Mouse (Mus musculus) adipocyte (in vitro differentiated cells): ENCODE measurements around the gene Cryba2.

Experiments used
- DNase-seq: peaks from one replicate; pipeline ENCODE4 v3.0.0-alpha.2; 2016; ENCODE audit warnings: low spot score

Gene Cryba2

GRCm38 (mm10) chr1:74884196-74885141, 8.5 kb downstream of the Cryba2 start:
- DNase-seq, result no peak

- no peak for DNase-seq
Measured at GRCm38 (mm10) chr1:74883441-74883840, 9.5 kb downstream of the Cryba2 start.

DNA sequence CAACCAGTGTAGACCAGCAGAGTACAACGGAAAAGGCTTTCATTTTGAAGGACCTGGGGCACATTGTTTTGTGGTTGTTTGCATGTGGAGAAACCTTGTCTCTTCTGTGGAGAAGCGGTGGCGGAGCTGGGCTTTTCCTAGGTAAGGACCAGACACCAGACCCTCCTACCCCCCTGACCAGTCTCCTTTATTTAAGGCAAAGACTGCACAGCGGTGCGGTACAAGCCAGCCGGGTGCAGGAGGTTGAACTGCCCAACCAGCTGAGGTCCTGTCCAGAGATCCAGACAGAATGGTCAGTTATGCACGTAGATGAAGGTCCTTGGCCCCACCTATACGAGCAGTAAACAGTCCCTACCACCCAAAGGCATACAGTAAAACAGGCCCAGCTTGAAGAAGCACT, 10.1 kb downstream of the Cryba2 start:
- DNase-seq, result no peak

DNA sequence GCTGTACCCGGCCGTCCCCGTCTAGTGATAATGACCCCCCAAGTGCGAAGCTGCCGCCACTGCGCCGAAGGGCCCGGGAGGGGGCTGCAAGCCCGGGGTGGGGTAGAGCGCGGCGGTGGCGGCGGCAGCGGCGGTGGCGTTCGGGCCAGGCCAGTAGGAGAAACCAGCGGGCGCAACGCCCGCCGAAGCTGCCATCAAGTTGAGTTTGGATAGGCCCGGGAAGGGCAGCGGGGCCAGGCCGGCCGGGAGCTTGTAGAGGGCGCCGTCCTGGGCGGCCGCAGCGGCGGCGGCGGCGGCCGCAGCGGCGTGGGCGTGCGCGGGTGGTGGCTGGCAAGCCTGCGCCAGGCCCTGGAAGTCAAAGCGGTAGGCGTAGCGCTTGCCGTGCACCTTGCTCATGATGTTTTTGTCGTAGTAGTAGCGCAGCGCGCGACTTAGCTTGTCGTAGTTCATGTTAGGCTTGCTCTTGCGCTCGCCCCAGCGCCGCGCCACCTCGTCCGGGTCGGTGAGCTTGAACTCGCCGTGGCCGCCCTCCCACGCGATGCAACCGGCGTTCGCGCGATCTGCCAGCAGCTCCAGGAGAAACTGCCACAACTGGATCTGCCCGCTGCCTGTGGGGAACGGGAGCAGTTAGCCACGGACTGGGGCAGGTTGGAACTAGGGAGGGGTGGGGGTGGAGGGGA, 10.7 kb downstream of the Cryba2 start:
- no peak for DNase-seq

GRCm38 (mm10) chr1:74880785-74881360, 12.1 kb downstream of the Cryba2 start:
- peak; percentile 76 for DNase-seq

DNA sequence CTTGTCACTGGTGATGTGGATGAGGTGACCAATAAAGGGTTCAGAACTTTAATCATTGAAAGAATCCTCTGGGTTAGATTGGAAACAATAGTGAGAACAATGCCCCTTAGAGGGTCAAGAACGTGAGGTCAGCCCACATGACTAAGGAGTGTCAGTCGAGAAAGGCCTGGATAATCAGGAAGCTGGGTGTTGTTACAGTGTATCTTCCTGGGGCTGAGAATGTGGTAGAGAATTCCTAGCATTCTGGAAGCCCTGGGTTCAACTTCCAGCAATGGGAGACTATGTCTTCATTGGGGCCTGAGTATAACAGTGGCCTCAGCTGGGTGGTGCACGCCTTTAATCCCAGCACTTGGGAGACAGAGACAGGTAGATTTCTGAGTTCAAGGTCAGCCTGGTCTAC, 15.7 kb downstream of the Cryba2 start:
- no peak for DNase-seq

- DNase-seq, result no peak
Measured at GRCm38 (mm10) chr1:74872218-74872617, 20.7 kb downstream of the Cryba2 start.

DNA sequence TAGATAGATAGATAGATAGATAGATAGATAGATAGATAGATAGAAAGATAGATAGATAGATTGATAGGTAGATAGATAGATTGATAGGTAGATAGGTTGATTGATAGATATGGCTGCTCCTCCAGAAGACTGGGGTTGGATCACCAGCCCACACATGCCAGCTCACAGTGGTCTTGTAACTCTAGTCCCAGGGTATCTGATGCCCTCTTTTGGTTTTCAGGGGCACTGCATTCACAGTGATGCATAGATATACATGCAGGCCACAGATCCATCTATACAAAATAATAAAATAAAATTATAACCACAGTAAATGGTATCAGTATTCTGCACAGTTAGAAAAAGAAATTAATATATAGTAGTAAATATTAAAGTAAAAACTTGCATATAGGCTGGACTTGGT, 31.2 kb downstream of the Cryba2 start:
- DNase-seq, result no peak

- DNase-seq, result no peak
Measured at GRCm38 (mm10) chr1:74859223-74859984, 33.5 kb downstream of the Cryba2 start.

DNA sequence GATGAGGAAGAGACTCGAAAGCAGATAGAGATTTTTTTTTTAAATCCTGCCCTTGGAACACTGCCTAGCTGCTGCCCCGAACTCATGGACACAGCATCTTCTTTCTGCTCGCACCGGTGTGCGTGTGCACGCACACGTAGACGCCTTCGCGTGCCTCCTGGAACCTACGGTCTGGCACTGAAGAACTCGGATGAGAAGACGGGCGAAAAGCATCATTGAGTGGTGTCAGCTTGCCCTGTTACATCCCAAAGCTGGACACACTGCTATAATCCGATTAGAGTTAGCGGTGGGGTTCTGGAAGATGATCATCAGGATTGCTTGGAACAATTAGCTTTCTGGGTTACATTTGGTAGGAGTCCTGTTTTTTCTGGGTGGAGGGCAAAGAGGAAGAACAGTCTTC, 34.1 kb downstream of the Cryba2 start:
- no peak for DNase-seq

DNA sequence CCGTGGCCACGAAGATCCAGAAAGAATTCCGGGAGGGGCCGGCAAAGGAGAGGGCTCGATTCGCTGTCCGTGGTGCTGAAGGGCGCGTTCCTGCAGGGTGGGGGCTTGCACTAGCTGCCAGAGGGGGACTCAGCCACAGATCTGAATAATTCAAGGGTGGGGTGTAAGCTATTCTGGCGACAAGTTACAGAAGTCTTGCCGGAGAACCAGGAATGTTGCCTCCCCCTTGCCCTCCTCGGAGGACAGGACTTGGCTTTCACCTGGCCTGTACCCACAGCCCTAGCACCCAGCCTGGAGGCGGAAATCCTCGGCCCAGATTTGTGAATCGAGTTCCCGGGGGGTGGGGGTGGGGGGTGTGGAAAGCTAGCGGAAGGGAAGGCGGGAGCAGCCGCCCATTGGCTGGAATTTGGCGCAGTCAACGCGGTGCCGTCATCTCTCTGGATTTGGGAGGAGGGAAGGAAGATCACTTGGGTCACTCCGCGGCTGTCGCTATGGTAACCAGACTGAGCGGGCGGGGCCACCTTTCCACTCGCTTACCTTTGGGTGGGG, 34.7 kb downstream of the Cryba2 start:
- DNase-seq, result no peak

DNA sequence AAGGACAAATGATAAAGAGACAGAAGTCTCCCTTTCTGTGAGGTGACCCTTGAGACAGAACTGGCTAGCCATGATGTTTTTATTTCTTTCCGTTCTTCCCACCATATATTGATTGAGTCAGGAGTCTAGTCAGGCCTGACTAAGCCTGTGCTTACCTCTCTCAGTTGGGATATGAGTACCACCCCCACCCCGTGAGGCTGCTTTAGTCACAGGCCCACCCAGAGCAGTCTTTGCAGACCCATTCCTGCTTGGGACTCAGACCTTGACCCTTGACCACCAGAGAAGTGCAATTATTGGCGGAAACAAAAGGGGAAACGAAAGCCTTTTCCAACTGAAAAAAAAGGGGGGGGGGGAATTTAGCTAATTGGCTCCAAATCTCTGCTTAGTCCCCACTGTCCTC, 35.3 kb downstream of the Cryba2 start:
- no peak for DNase-seq

GRCm38 (mm10) chr1:74857201-74857600, 35.7 kb downstream of the Cryba2 start:
- no peak for DNase-seq

GRCm38 (mm10) chr1:74856791-74857190, 36.2 kb downstream of the Cryba2 start:
- DNase-seq, result no peak

GRCm38 (mm10) chr1:74856439-74856720, 36.6 kb downstream of the Cryba2 start:
- no peak for DNase-seq

- DNase-seq, result no peak
Measured at GRCm38 (mm10) chr1:74855651-74856438, 37.1 kb downstream of the Cryba2 start.

- DNase-seq, result no peak
Measured at GRCm38 (mm10) chr1:74855156-74855555, 37.8 kb downstream of the Cryba2 start.

GRCm38 (mm10) chr1:74854306-74855056, 38.5 kb downstream of the Cryba2 start, which contains the start of gene Cdk5r2:
Gene Cdk5r2, plus strand, starts transcription at chr1:74854934.
- no peak for DNase-seq

DNA sequence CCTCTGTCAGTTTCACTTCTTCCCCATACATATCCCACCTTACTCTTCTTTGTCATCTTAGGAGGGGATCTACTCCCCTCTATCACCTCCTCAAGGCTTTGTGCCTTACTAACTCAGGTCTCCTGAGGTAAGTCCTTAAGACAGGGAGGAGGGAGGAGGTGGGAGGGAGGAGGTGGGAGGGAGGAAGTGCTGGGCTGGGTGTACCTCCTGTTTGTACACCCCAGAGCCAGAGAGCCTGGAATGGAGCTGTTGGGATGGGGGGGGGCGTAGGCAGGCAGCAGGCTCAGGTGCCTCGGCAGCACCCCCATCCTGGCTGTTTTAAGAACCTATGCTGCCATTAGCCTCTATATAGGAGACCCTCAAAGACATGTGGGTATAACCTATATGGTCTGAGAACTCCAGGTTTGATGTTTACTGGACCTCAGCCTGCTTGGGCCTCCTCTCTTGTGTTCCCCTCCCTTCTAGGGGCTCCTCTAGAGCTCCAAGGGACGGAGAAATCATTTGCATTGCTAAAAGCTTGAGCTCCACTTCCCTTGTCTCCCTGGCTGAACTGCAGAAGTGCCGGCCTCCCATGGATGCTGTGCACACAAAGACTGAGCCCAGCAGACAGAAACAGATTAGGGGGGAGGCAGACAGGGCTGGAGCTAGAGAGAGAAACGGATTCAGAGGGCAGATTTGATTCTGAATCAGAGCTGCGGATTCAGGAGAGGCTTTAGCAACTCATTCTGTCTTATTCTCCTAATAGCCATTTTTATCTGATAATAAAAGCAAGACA, 41.8 kb downstream of the Cryba2 start:
- no peak for DNase-seq

DNA sequence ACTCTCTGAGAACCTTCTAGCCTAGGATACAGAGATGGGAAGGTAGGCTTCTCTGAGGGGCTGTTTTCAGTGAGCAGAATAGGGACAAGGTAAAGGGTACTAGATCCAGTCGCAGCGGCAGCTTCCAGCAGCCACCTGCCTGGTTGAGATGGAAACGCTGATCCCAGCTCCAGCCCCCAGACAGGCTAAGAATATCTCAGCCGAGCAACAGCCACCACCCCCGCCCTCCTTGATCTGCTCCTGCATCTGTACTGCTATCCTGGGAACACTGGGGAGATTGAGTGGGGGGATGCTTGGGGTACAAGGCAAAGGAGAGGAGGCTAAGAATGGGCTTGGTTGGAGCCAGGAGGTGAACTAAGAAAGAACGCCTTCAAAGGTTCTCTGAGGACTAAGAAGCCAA, 42.7 kb downstream of the Cryba2 start:
- no peak for DNase-seq
